Mouse (Mus musculus) forebrain, embryonic 11.5 days (tissue): Measurements from ENCODE around the gene Map2k6. TPM values are rescaled to one million over a fixed set of nuclear protein-coding genes. Genes with fewer than 3 reads are reported as not detected.

Source experiments
- ATAC-seq: fragments of 200-750 bp; cut with Nextera tagmentation; replicated peaks from 2 replicates; pipeline ENCODE4 v1.8.0; 2017; ENCODE audit warnings: moderate TSS enrichment; ENCODE audit not compliant: low FRiP score
- DNase-seq: peaks from one replicate; pipeline ENCODE4 v3.0.0-alpha.2; 2017; ENCODE audit warnings: low spot score
- H3K27ac ChIP-seq: fragments of 300-500 bp; sonication (generic); 2 replicates; pipeline ENCODE4 v1.5.1; 2014; ENCODE audit warnings: low read depth, low read length
- H3K27me3 ChIP-seq: fragments of 300-500 bp; sonication (generic); 2 replicates; pipeline ENCODE4 v1.6.1; 2014; ENCODE audit warnings: mild to moderate bottlenecking, low read length, mixed read lengths; ENCODE audit not compliant: control insufficient read depth, insufficient read depth
- H3K36me3 ChIP-seq: fragments of 300-500 bp; sonication (generic); 2 replicates; pipeline ENCODE4 v1.6.1; 2014; ENCODE audit warnings: mild to moderate bottlenecking, low read length, moderate library complexity, mixed read lengths; ENCODE audit not compliant: control insufficient read depth, insufficient read depth
- H3K4me1 ChIP-seq: fragments of 300-500 bp; sonication (generic); replicated peaks from 2 replicates; pipeline ENCODE4 v1.6.1; 2014; ENCODE audit warnings: low read length, mixed read lengths; ENCODE audit not compliant: control insufficient read depth, insufficient read depth
- H3K4me2 ChIP-seq: fragments of 300-500 bp; sonication (generic); 2 replicates; pipeline ENCODE4 v1.6.1; 2014; ENCODE audit warnings: low read depth, mild to moderate bottlenecking, low read length, moderate library complexity, mixed read lengths; ENCODE audit not compliant: severe bottlenecking
- H3K4me3 ChIP-seq: fragments of 300-500 bp; sonication (generic); 2 replicates; pipeline ENCODE4 v1.5.1; 2014; ENCODE audit warnings: low read depth, low read length
- H3K9ac ChIP-seq: fragments of 300-500 bp; sonication (generic); 2 replicates; pipeline ENCODE4 v1.6.1; 2014; ENCODE audit warnings: low read length
- H3K9me3 ChIP-seq: fragments of 300-500 bp; sonication (generic); 2 replicates; pipeline ENCODE4 v1.6.1; 2016; ENCODE audit warnings: low read length, mixed read lengths; ENCODE audit not compliant: control insufficient read depth
- whole genome bisulfite sequencing: fragments of 180-500 bp; shearing (Covaris S2); extraction: QIAGEN DNeasy Blood & Tissue Kit; methylation state at CpG from one replicate; pipeline ENCODE4 v1.1.7; 2014; 5-methylcytosine and 5-hydroxymethylcytosine counted together
- polyA plus RNA-seq: library from polyadenylated mRNA; unstranded; fragments of >200 nt; fragmentation: Nextera tagmentation; extraction: Ambion mirVana; gene quantifications from 2 replicates; pipeline ENCODE4 v1.2.1, GENCODE M21; 2014

Gene Map2k6
- polyA plus RNA-seq, 1 experiment from 2014 or later, result 42.2 TPM

DNA sequence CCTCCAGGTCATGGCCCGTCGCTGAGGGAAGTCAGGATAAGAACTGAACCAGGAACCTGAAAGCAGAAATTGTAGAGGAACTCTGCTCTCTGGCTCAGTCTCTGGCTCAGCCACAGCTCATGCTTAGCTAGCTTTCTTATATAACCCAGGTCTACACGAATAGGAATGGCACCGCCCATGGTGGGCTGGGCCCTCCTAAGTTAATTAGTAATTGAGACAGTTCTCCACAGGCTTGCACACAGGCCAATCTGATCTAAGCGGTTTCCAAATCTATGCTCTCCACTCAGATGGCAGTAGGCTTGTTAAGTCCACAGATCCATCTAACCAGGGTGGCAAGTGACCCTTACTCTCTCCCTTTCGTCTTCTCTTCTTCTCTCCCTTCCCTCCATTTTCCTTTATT lies 88.9 kb downstream of the Map2k6 start:
- Histone ChIP-seq H3K4me3 (no peak overlapping the region), H3K9me3 (no peaks in the 10 kb centered on the region), H3K9ac (no peak overlapping the region), H3K4me2 (no peak overlapping the region), H3K27ac (no peak overlapping the region), H3K4me1 (no peaks in the 10 kb centered on the region), H3K36me3 (peaks cover 8% of the 10 kb centered on the region; the same call in 1 of the 2 replicates), H3K27me3 (no peaks in the 10 kb centered on the region)
- no peak for DNase-seq
- WGBS, result 97% methylated on average over 6 of the region's 6 CpGs
- ATAC-seq, result no peak

GRCm38 (mm10) chr11:110488301-110488700 lies 89.4 kb downstream of the Map2k6 start:
- Histone ChIP-seq H3K4me2 (no peak overlapping the region), H3K4me1 (no peaks in the 10 kb centered on the region), H3K27me3 (no peaks in the 10 kb centered on the region), H3K36me3 (peaks cover 11% of the 10 kb centered on the region; the same call in 1 of the 2 replicates), H3K27ac (no peak overlapping the region), H3K9ac (no peak overlapping the region), H3K9me3 (no peaks in the 10 kb centered on the region), H3K4me3 (no peak overlapping the region)
- ATAC-seq, result no peak
- 91% methylated on average over 7 of the region's 7 CpGs for WGBS
- DNase-seq, result no peak

GRCm38 (mm10) chr11:110495323-110496060 lies 96.6 kb downstream of the Map2k6 start:
- DNase-seq (no peak), ATAC-seq (0 out of 2 replicates have a peak, but pooled peaks have one; percentile 20)
- H3K4me3 ChIP-seq, result no peak overlapping the region
- no peaks in the 10 kb centered on the region for H3K9me3 ChIP-seq
- no peak overlapping the region for H3K27ac ChIP-seq
- WGBS, result 79% methylated on average over 4 of the region's 4 CpGs
- no peak overlapping the region for H3K9ac ChIP-seq
- no peak overlapping the region for H3K4me2 ChIP-seq
- no peaks in the 10 kb centered on the region for H3K4me1 ChIP-seq
- peaks cover 11% of the 10 kb centered on the region for H3K36me3 ChIP-seq
- no peaks in the 10 kb centered on the region for H3K27me3 ChIP-seq

DNA sequence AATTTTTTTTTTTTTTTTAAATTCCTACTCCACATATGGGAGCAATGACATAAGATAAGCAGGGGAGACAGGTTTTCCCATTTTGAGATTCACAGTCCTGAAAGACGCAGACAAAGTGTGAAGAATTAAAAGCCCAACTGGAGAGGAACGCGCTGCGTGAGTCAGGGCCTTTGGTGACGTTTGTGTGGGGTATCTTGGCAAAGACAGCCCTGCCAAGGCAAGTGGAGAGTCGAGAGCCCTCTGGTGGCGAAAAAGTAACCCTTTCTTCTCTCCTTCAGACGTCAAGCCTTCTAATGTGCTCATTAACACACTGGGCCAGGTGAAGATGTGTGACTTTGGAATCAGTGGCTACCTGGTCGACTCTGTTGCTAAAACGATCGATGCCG lies 97.1 kb downstream of the Map2k6 start:
- Histone ChIP-seq H3K9ac (no peak overlapping the region), H3K36me3 (peaks cover 11% of the 10 kb centered on the region), H3K4me3 (no peak overlapping the region), H3K4me2 (no peak overlapping the region), H3K9me3 (no peaks in the 10 kb centered on the region), H3K27me3 (no peaks in the 10 kb centered on the region), H3K4me1 (no peaks in the 10 kb centered on the region), H3K27ac (no peak overlapping the region)
- ATAC-seq (peak; percentile 43; the same call in 1 of the 2 replicates), DNase-seq (peak; percentile 63)
- WGBS, result 56% methylated on average over 12 of the region's 12 CpGs

GRCm38 (mm10) chr11:110497743-110498142 lies 98.8 kb downstream of the Map2k6 start:
- Histone ChIP-seq H3K4me2 (no peak overlapping the region), H3K4me1 (no peaks in the 10 kb centered on the region), H3K4me3 (no peak overlapping the region), H3K27ac (no peak overlapping the region), H3K9ac (no peak overlapping the region), H3K9me3 (no peaks in the 10 kb centered on the region), H3K27me3 (no peaks in the 10 kb centered on the region), H3K36me3 (peaks cover 4% of the 10 kb centered on the region)
- no peak for DNase-seq
- ATAC-seq, result no peak
- 78% methylated on average over 8 of the region's 8 CpGs for WGBS

- WGBS, result 74% methylated on average over 6 of the region's 6 CpGs
- H3K36me3 ChIP-seq, result peaks cover 2% of the 10 kb centered on the region
- DNase-seq (no peak), ATAC-seq (peak; percentile 57; the same call in 1 of the 2 replicates)
- no peak overlapping the region for H3K4me3 ChIP-seq
- H3K27me3 ChIP-seq, result no peaks in the 10 kb centered on the region
- no peak overlapping the region for H3K4me2 ChIP-seq
- no peak overlapping the region for H3K27ac ChIP-seq
- H3K9ac ChIP-seq, result no peak overlapping the region
- H3K9me3 ChIP-seq, result no peaks in the 10 kb centered on the region
- no peaks in the 10 kb centered on the region for H3K4me1 ChIP-seq
Observed at GRCm38 (mm10) chr11:110498651-110499213, 99.8 kb downstream of the Map2k6 start.

- 89% methylated on average over 11 of the region's 11 CpGs for WGBS
- Histone ChIP-seq H3K4me2 (no peak overlapping the region), H3K4me1 (no peaks in the 10 kb centered on the region)
Observed at GRCm38 (mm10) chr11:110502937-110503670, 104.2 kb downstream of the Map2k6 start.

DNA sequence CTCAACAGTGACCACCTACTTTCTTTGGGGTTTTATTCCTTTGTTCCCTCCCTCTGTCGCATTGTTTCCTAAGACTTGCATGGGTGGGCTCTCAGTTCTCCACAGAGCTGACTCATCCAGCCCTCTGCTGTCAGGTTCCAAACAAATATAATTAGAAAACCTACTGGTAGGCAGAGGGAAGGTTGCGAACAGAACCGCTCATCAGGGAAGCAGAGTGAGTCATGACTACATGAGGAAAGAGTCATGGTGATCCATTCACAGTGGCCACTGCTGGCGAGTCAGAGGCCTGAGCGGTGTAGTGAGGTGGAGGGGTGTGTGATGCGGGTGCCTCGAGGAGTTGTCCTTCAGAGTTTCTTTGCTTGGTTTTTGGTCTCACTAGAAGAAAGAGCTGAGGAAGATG lies 112.5 kb downstream of the Map2k6 start:
- WGBS, result 93% methylated on average over 7 of the region's 7 CpGs

More at GRCm38 (mm10) chr11:110502937-110503670, 104.2 kb downstream of the Map2k6 start:
- Histone ChIP-seq H3K9ac (no peak overlapping the region), H3K27me3 (no peaks in the 10 kb centered on the region), H3K4me3 (no peak overlapping the region), H3K36me3 (peaks cover 2% of the 10 kb centered on the region), H3K27ac (no peak overlapping the region), H3K9me3 (no peaks in the 10 kb centered on the region)
- no peak for DNase-seq
- no peak for ATAC-seq

More for the DNA sequence above, 112.5 kb downstream of the Map2k6 start:
- Histone ChIP-seq H3K27ac (no peak overlapping the region), H3K9me3 (no peaks in the 10 kb centered on the region; the same call in 1 of the 2 replicates), H3K4me3 (no peak overlapping the region), H3K36me3 (no peaks in the 10 kb centered on the region; the same call in 1 of the 2 replicates), H3K4me1 (no peaks in the 10 kb centered on the region), H3K4me2 (no peak overlapping the region), H3K9ac (no peak overlapping the region), H3K27me3 (no peaks in the 10 kb centered on the region)
- DNase-seq (no peak), ATAC-seq (no peak)
